Mouse (Mus musculus): Measurements from ENCODE around the gene Setd4. TPM values are rescaled to one million over a fixed set of nuclear protein-coding genes. Genes with fewer than 3 reads are reported as not detected.
"Not testable (repeated sequence)": the region's sequence is repeated elsewhere in the genome, so short reads cannot be mapped to it uniquely, and the experiment has no call there.

The Setd4 gene
- 14.9 and 17.0 TPM in 2 replicates for polyA plus RNA-seq (2014; fragmentation: Nextera tagmentation; extraction: Ambion mirVana)

DNA sequence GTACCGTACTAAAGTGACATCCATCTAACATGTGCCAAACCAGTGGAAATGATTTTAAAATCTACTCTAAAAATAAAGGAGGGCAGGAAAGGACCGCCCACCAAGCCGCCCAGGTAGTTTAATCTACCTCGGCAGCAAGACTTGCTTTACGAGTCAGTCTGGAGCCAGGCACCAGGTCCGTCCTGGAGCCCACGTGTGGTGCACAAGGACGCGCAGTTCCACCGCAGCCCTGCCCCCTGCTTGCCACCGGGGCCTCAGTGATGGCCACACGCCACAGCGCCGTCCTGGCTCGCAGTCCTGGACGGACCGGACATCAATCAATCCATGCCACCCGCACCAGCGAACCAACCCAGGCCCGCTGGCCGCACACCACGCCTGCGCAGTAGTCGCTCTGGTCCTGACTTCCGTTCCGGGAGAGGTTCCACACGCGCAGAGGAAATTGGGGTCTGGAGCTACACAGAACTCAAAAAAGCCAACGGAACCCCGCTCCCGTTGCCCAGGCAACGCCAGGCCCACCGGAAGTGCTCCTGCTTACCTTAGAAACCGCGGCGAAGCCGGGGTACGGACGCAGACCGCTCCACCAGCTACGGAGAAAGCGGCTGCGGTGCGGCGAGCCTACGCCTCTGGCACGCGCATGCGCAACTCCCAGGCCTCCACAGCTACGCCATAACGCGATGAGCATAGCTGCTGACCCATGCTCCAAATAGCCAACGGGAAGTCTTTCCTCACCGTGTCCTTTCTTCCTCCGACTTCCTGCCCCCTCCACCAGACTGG is at the start of gene Setd4:
TSS of gene Setd4 (minus strand) at position 625 of the 774 bp plus-strand sequence.
- peak within 1 kb of the TSS; percentile 92 for H3K27ac ChIP-seq (ENCODE audit: low read depth, low read length)
- DNase-seq (ENCODE audit: low spot score) (peak; percentile 96), ATAC-seq (peak; percentile 91)
- peaks cover 1% of the 10 kb centered on the region; the same call in 1 of the 2 replicates for H3K36me3 ChIP-seq (ENCODE audit: control insufficient read depth, insufficient read depth, low read length)
- peak within 1 kb of the TSS; percentile 74 for H3K4me2 ChIP-seq (ENCODE audit: low read length)
- H3K9me3 ChIP-seq (replicated peaks; ENCODE audit: control insufficient read depth, low read length) = no peaks in the 10 kb centered on the region
- no peaks in the 10 kb centered on the region for H3K27me3 ChIP-seq (replicated peaks; ENCODE audit: control insufficient read depth, insufficient read depth, low read length)
- peak within 1 kb of the TSS; percentile 55 for H3K4me3 ChIP-seq (ENCODE audit: low read depth, low read length)
- 1% methylated on average over 55 of the region's 55 CpGs for WGBS
- 0 out of 2 replicates have a peak, but pooled peaks cover 3% of the 10 kb centered on the region for H3K4me1 ChIP-seq (ENCODE audit: control insufficient read depth, insufficient read depth, low read length)
- peak within 1 kb of the TSS; percentile 77 for H3K9ac ChIP-seq (ENCODE audit: low read length)

DNA sequence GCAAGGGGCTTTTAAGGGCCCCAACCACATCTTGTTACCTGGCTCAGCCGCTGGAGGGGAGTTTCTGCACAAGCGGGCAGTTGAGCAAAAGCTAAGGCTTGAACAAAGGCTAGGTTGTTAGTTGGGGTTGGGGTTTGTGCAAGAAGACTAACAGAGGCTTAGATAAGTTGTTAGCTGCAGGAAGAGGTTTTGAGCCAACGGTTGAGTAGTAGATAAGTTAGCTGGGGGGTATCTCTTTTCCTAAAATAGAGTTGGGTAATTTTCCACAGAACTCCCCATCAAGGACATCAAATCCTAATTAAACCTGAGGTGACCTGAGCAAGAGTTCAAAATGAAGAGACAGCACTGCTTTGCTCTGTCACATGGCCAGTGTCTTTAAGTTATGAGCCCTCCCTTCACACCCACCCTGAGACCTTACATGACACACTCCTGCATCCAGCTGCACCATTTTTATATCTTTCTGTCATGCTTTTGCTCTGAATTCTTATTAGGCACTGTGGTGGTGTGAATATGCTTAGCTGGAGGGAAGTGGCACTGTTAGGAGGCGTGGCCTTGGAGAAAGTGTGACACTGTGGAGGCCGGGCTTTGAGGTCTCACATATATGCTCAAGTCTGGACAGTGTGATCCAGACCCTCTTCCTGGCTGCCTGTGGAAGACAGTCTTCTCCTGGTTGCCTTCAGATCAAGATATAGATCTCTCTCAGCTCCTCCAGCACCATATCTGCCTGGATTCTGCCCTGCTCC is 44.7 kb upstream of the Setd4 start:
- H3K27me3 ChIP-seq (replicated peaks; ENCODE audit: control insufficient read depth, insufficient read depth, low read length) = no peaks in the 10 kb centered on the region
- 83% methylated on average over 5 of the region's 5 CpGs for WGBS

DNA sequence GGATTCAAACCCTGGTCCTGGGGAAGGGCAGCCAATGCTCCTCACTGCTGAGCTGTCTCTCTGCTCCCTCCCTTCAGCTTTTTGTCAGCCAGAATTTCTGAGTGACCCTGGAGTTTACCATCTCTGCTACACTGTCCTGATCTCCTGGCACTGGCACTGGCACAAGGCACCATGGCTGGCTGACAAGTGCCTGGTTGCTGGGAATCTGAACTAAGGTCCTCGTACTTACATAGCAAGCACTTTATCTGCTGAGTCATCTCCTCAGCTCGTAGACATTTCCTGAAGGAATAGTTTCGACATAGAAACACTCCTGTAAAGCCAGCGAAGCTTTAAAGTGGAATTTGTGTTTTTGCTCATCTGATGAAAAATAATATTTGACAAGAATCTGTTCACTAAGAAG is 40.1 kb upstream of the Setd4 start:
- Histone ChIP-seq H3K9me3 (replicated peaks; ENCODE audit: control insufficient read depth, low read length) (no peaks in the 10 kb centered on the region), H3K4me1 (ENCODE audit: control insufficient read depth, insufficient read depth, low read length) (no peaks in the 10 kb centered on the region), H3K27me3 (replicated peaks; ENCODE audit: control insufficient read depth, insufficient read depth, low read length) (no peaks in the 10 kb centered on the region), H3K9ac (ENCODE audit: low read length) (no peak overlapping the region), H3K27ac (ENCODE audit: low read depth, low read length) (no peak overlapping the region), H3K4me3 (ENCODE audit: low read depth, low read length) (no peak overlapping the region), H3K4me2 (ENCODE audit: low read length) (no peak overlapping the region), H3K36me3 (ENCODE audit: control insufficient read depth, insufficient read depth, low read length) (no peaks in the 10 kb centered on the region)
- DNase-seq (ENCODE audit: low spot score) (no peak), ATAC-seq (no peak)
- 81% methylated on average over 4 of the region's 4 CpGs for WGBS

More for the DNA sequence above, 44.7 kb upstream of the Setd4 start:
- Histone ChIP-seq H3K27ac (ENCODE audit: low read depth, low read length) (no peak overlapping the region), H3K4me3 (ENCODE audit: low read depth, low read length) (no peak overlapping the region), H3K4me1 (ENCODE audit: control insufficient read depth, insufficient read depth, low read length) (no peaks in the 10 kb centered on the region), H3K9me3 (replicated peaks; ENCODE audit: control insufficient read depth, low read length) (no peaks in the 10 kb centered on the region), H3K36me3 (ENCODE audit: control insufficient read depth, insufficient read depth, low read length) (no peaks in the 10 kb centered on the region), H3K4me2 (ENCODE audit: low read length) (no peak overlapping the region), H3K9ac (ENCODE audit: low read length) (no peak overlapping the region)
- DNase-seq (ENCODE audit: low spot score) (no peak), ATAC-seq (no peak)

DNA sequence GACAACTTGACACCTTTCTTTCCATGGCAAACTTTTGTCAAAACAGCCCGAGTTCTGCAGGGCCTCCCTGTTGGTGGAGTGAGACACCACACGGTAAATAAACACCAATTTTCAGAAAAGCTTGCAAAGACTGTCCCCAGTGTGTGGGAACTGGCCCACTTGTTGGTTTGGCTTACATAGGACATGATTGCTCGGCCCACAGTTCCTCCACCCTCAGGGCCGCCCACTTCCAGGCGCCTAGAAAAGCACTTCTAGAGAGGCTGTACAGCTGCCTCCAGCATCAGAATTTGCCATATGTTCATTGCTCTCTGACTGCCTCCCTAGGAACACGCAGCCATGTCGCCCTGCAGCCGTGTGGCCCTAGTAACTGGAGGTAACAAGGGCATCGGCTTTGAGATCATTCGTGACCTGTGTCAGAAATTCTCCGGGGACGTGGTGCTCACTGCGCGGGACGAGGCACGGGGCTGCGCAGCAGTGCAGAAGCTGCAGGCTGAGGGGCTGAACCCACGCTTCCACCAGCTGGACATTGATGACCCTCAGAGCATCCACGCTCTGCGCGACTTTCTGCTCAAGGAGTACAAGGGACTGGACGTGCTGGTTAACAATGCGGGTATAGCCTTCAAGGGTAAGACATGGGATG is 24.0 kb upstream of the Setd4 start, which contains the start of gene Gm5678:
TSS of gene Gm5678 (plus strand) at position 337 of the 640 bp plus-strand sequence.
- H3K4me1 ChIP-seq (ENCODE audit: control insufficient read depth, insufficient read depth, low read length) = no peaks in the 10 kb centered on the region
- 84% methylated on average over 23 of the region's 23 CpGs for WGBS
- DNase-seq (ENCODE audit: low spot score) (no peak), ATAC-seq (no peak)
- H3K27me3 ChIP-seq (replicated peaks; ENCODE audit: control insufficient read depth, insufficient read depth, low read length) = no peaks in the 10 kb centered on the region
- no peak within 1 kb of the TSS for H3K4me3 ChIP-seq (ENCODE audit: low read depth, low read length)
- no peaks in the 10 kb centered on the region for H3K9me3 ChIP-seq (replicated peaks; ENCODE audit: control insufficient read depth, low read length)
- H3K27ac ChIP-seq (ENCODE audit: low read depth, low read length) = no peak within 1 kb of the TSS
- no peaks in the 10 kb centered on the region for H3K36me3 ChIP-seq (ENCODE audit: control insufficient read depth, insufficient read depth, low read length)
- no peak within 1 kb of the TSS for H3K4me2 ChIP-seq (ENCODE audit: low read length)
- H3K9ac ChIP-seq (ENCODE audit: low read length) = no peak within 1 kb of the TSS

DNA sequence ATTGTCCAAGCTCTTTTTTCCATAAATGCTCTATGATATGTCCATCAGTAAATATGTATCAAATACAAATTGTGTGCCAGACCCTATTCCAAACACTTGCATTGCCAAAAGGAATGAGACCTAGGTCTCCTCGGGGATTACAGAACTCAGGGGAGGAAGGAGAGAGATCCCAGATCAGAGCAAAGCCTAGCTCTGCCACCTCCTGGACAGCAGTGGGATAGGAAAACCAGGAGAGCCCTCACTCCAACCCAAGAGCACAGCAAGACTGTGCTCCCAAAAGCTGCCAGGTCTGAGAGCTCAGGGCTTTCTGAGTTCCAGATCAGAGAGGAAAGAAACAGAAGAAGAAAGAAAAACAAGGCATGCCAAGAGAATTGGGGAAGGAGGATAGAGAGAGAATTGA is 22.9 kb upstream of the Setd4 start:
- 12% methylated on average over 1 of the region's 1 CpGs for WGBS
- DNase-seq (ENCODE audit: low spot score) = peak; percentile 33
- Histone ChIP-seq H3K27me3 (replicated peaks; ENCODE audit: control insufficient read depth, insufficient read depth, low read length) (no peaks in the 10 kb centered on the region), H3K36me3 (ENCODE audit: control insufficient read depth, insufficient read depth, low read length) (no peaks in the 10 kb centered on the region), H3K27ac (ENCODE audit: low read depth, low read length) (no peak overlapping the region), H3K4me2 (ENCODE audit: low read length) (no peak overlapping the region), H3K9me3 (replicated peaks; ENCODE audit: control insufficient read depth, low read length) (no peaks in the 10 kb centered on the region), H3K4me3 (ENCODE audit: low read depth, low read length) (no peak overlapping the region), H3K9ac (ENCODE audit: low read length) (no peak overlapping the region), H3K4me1 (ENCODE audit: control insufficient read depth, insufficient read depth, low read length) (no peaks in the 10 kb centered on the region)
- ATAC-seq = no peak

DNA sequence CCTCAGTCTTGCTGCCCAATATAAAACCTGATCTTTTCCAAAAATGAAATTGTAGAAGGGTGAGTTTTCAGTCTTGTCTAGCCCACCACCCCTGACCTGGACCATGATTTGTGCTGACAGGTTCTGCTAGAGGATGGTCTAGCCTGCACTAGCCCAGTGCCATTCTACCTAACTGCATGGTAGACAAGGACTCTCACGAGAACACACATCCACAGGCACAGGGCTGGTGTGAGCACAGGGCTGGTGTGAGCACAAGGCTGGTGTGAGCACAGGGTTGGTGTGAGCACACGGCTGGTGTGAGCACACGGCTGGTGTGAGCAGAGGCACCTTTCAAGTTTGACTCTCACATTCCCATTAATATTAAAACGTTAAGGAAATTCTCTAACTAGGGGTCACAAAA is 20.8 kb upstream of the Setd4 start:
- no peak overlapping the region for H3K9ac ChIP-seq (ENCODE audit: low read length)
- H3K27ac ChIP-seq (ENCODE audit: low read depth, low read length) = no peak overlapping the region
- H3K9me3 ChIP-seq (replicated peaks; ENCODE audit: control insufficient read depth, low read length) = no peaks in the 10 kb centered on the region
- H3K4me1 ChIP-seq (ENCODE audit: control insufficient read depth, insufficient read depth, low read length) = no peaks in the 10 kb centered on the region
- DNase-seq (ENCODE audit: low spot score) (no peak), ATAC-seq (no peak)
- no peak overlapping the region for H3K4me3 ChIP-seq (ENCODE audit: low read depth, low read length)
- no peaks in the 10 kb centered on the region for H3K36me3 ChIP-seq (ENCODE audit: control insufficient read depth, insufficient read depth, low read length)
- WGBS = 86% methylated on average over 4 of the region's 4 CpGs
- H3K4me2 ChIP-seq (ENCODE audit: low read length) = no peak overlapping the region
- H3K27me3 ChIP-seq (replicated peaks; ENCODE audit: control insufficient read depth, insufficient read depth, low read length) = no peaks in the 10 kb centered on the region

DNA sequence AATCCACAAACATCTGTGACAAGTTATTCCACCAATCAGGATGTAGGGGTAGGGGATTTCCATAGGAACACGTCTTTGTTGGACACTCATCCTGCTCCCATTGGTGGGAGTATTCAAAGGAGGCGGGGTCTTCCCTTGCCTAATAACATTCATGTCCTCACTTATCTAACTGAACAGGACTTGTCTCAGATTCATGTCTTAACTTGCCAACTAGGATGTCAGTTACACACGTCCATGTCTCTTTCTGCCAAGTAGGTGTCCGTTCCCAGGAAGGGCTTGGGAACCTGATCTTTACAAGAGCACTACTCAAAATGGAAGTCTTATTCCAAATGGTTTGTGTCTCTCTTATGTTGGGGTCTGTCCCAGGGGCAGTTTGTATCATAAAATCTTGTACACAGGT is 19.9 kb upstream of the Setd4 start:
- H3K4me1 ChIP-seq (ENCODE audit: control insufficient read depth, insufficient read depth, low read length); H3K36me3 ChIP-seq (ENCODE audit: control insufficient read depth, insufficient read depth, low read length); H3K27me3 ChIP-seq (replicated peaks; ENCODE audit: control insufficient read depth, insufficient read depth, low read length); DNase-seq (ENCODE audit: low spot score); H3K4me3 ChIP-seq (ENCODE audit: low read depth, low read length); H3K9ac ChIP-seq (ENCODE audit: low read length); H3K27ac ChIP-seq (ENCODE audit: low read depth, low read length); ATAC-seq; H3K9me3 ChIP-seq (replicated peaks; ENCODE audit: control insufficient read depth, low read length); H3K4me2 ChIP-seq (ENCODE audit: low read length): not testable (repeated sequence)
- 89% methylated on average over 4 of the region's 4 CpGs for WGBS

DNA sequence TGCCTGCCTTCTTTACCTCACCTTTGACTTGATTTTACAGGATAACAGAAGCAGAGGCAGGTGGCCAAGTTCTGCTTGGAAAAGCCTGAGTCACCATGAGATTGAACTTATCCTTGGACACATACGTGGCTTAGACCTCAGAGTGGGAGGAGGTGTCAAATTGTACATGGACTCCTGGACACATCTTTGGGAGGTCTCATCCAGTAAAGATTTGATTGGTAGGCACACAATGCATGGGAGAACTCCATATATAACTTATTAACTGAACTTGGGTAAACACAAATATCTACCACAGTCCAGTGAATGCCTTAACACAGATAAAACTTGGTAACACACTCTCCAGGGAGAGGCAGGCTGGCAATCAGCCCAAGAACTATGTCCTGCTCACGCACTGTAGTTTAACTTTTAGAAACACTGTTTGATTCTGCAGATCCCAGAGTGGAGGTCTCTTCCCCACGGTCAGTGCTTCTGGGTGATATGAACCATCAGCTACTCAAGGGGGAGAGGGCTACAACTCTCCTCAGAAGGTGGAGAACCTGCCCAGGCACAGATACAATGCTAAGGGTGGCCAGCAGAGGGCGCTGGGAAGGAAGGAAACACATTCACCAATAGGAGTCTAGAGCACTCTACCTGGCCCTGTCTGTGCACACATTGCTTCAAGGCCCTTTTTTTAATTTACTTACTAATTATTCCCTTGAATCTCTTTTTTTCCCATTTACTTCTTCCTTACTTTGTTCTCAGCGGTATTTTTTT is 11.4 kb upstream of the Setd4 start:
- no peaks in the 10 kb centered on the region for H3K27me3 ChIP-seq (replicated peaks; ENCODE audit: control insufficient read depth, insufficient read depth, low read length)
- H3K27ac ChIP-seq (ENCODE audit: low read depth, low read length) = no peak overlapping the region
- DNase-seq (ENCODE audit: low spot score) = peak; percentile 27
- peaks cover 7% of the 10 kb centered on the region; the same call in 1 of the 2 replicates for H3K36me3 ChIP-seq (ENCODE audit: control insufficient read depth, insufficient read depth, low read length)
- no peak overlapping the region for H3K9ac ChIP-seq (ENCODE audit: low read length)
- ATAC-seq = no peak
- H3K4me1 ChIP-seq (ENCODE audit: control insufficient read depth, insufficient read depth, low read length) = no peaks in the 10 kb centered on the region
- H3K4me2 ChIP-seq (ENCODE audit: low read length) = no peak overlapping the region
- 45% methylated on average over 5 of the region's 5 CpGs for WGBS
- no peaks in the 10 kb centered on the region for H3K9me3 ChIP-seq (replicated peaks; ENCODE audit: control insufficient read depth, low read length)
- H3K4me3 ChIP-seq (ENCODE audit: low read depth, low read length) = no peak overlapping the region

Measured in forebrain, embryonic 14.5 days (tissue).